Mouse (Mus musculus) kidney, embryonic 15.5 days (tissue): ENCODE data around the gene Klhdc7b. TPM values are rescaled to one million over a fixed set of nuclear protein-coding genes. Genes with fewer than 3 reads are reported as not detected.
A peak's percentile ranks its signal among the peaks of the same experiment; 100 is the strongest.
"Not testable (repeated sequence)": the region's sequence is repeated elsewhere in the genome, so short reads cannot be mapped to it uniquely, and the experiment has no call there.

Source experiments
- ATAC-seq: fragments of 200-750 bp; cut with Nextera tagmentation; replicated peaks from 2 replicates; pipeline ENCODE4 v1.8.0; 2017; ENCODE audit warnings: moderate TSS enrichment; ENCODE audit not compliant: low FRiP score
- H3K27ac ChIP-seq: fragments of 300-500 bp; sonication (generic); 2 replicates; pipeline ENCODE4 v1.5.1; 2015; ENCODE audit warnings: mild to moderate bottlenecking, inconsistent platforms
- H3K27me3 ChIP-seq: fragments of 300-500 bp; sonication (generic); 2 replicates; pipeline ENCODE4 v1.6.1; 2015; ENCODE audit warnings: inconsistent platforms
- H3K36me3 ChIP-seq: fragments of 300-500 bp; sonication (generic); 2 replicates; pipeline ENCODE4 v1.6.1; 2015; ENCODE audit warnings: inconsistent platforms
- H3K4me1 ChIP-seq: fragments of 300-500 bp; sonication (generic); 2 replicates; pipeline ENCODE4 v1.6.1; 2015; ENCODE audit warnings: inconsistent platforms
- H3K4me2 ChIP-seq: fragments of 300-500 bp; sonication (generic); 2 replicates; pipeline ENCODE4 v1.6.1; 2015; ENCODE audit warnings: moderate library complexity, mild to moderate bottlenecking, inconsistent platforms
- H3K4me3 ChIP-seq: fragments of 300-500 bp; sonication (generic); replicated peaks from 2 replicates; pipeline ENCODE4 v1.5.1; 2015; ENCODE audit warnings: mild to moderate bottlenecking, inconsistent platforms
- H3K9ac ChIP-seq: fragments of 300-500 bp; sonication (generic); 2 replicates; pipeline ENCODE4 v1.6.1; 2015; ENCODE audit warnings: mild to moderate bottlenecking, inconsistent platforms
- H3K9me3 ChIP-seq: fragments of 300-500 bp; sonication (generic); replicated peaks from 2 replicates; pipeline ENCODE4 v1.6.1; 2016; ENCODE audit warnings: inconsistent platforms
- WGBS: fragments of 180-500 bp; shearing (Covaris S2); methylation state at CpG from one replicate; pipeline ENCODE4 v1.1.7; 2015; ENCODE audit warnings: mixed read lengths; 5-methylcytosine and 5-hydroxymethylcytosine counted together
- polyA plus RNA-seq: library from polyadenylated mRNA; unstranded; fragments of >200 nt; fragmentation: Nextera tagmentation; extraction: Ambion mirVana; gene quantifications from 2 replicates; pipeline ENCODE4 v1.2.1, GENCODE M21; 2015

The Klhdc7b gene
- polyA plus RNA-seq, 1 experiment from 2014 or later = not detected

GRCm38 (mm10) chr15:89430341-89430740 lies 45.6 kb downstream of the Klhdc7b start:
- H3K36me3 ChIP-seq = peaks cover 27% of the 10 kb centered on the region
- 44% methylated on average over 6 of the region's 6 CpGs for WGBS

GRCm38 (mm10) chr15:89430771-89431170 lies 46.1 kb downstream of the Klhdc7b start:
- H3K36me3 ChIP-seq = peaks cover 25% of the 10 kb centered on the region
- not testable (repeated sequence) for H3K9ac ChIP-seq, H3K9me3 ChIP-seq, H3K27me3 ChIP-seq, H3K27ac ChIP-seq, H3K4me2 ChIP-seq, ATAC-seq, H3K4me3 ChIP-seq
- peaks cover 23% of the 10 kb centered on the region for H3K4me1 ChIP-seq
- WGBS = 83% methylated on average over 9 of the region's 9 CpGs

More at GRCm38 (mm10) chr15:89430341-89430740, 45.6 kb downstream of the Klhdc7b start:
- Histone ChIP-seq H3K27me3 (no peaks in the 10 kb centered on the region), H3K9me3 (no peaks in the 10 kb centered on the region), H3K4me3 (peak overlapping the region; percentile 92), H3K27ac (peak overlapping the region; percentile 99), H3K4me1 (peaks cover 27% of the 10 kb centered on the region), H3K9ac (peak overlapping the region; percentile 81), H3K4me2 (peak overlapping the region; percentile 94)
- no peak for ATAC-seq

GRCm38 (mm10) chr15:89431271-89431670 lies 46.6 kb downstream of the Klhdc7b start:
- 88% methylated on average over 3 of the region's 3 CpGs for WGBS
- H3K36me3 ChIP-seq = peaks cover 20% of the 10 kb centered on the region
- no peak for ATAC-seq
- no peak overlapping the region for H3K27ac ChIP-seq
- H3K4me3 ChIP-seq = no peak overlapping the region
- H3K4me1 ChIP-seq = peaks cover 20% of the 10 kb centered on the region
- no peaks in the 10 kb centered on the region for H3K27me3 ChIP-seq
- no peaks in the 10 kb centered on the region for H3K9me3 ChIP-seq
- no peak overlapping the region for H3K4me2 ChIP-seq
- no peak overlapping the region for H3K9ac ChIP-seq

DNA sequence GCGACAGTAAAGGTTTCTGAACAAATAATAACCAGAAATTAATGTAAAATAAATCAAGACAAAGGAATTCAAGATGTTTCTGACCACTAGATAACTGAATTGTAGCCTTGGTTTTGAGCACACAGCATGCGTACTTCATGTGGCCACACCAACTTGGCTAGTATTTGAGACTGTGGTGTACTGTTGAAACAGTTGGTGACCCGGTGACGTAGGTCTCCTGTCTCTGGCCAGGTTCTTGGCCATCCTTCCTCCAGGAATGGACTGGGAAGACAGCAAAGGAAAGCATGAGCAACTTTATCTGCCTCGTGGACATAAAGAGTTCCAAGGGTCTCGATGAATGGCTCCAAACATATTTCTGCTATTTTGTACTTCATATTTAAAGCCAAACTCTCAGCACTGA lies 47.1 kb downstream of the Klhdc7b start:
- WGBS = 90% methylated on average over 6 of the region's 6 CpGs
- no peaks in the 10 kb centered on the region for H3K27me3 ChIP-seq
- H3K27ac ChIP-seq = no peak overlapping the region
- H3K36me3 ChIP-seq = peaks cover 15% of the 10 kb centered on the region
- no peak overlapping the region for H3K4me3 ChIP-seq
- no peak for ATAC-seq
- no peak overlapping the region for H3K4me2 ChIP-seq
- no peak overlapping the region for H3K9ac ChIP-seq
- H3K9me3 ChIP-seq = no peaks in the 10 kb centered on the region
- H3K4me1 ChIP-seq = peaks cover 20% of the 10 kb centered on the region

DNA sequence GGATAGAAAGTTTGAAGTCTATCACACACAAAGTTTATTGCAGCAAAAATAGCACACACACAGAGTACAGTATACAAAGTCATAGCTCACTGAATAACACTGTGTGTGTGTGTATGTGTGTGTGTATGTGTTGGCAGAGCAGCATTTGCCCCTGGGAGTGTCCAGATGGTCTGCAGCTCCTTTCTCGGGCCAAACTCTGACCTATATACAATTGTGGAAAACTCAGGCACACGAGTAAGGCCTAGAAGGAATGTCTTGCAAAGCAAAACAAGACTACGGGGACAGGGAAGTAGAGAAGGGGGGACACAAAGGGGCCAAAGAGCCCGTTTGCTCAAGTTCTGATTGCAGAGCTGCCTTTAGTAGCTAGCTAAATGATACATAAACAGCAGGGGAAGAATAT lies 48.2 kb downstream of the Klhdc7b start:
- peaks cover 20% of the 10 kb centered on the region for H3K4me1 ChIP-seq
- H3K27me3 ChIP-seq = no peaks in the 10 kb centered on the region
- no peak overlapping the region for H3K4me2 ChIP-seq
- no peak overlapping the region for H3K27ac ChIP-seq
- H3K9ac ChIP-seq = no peak overlapping the region
- no peak overlapping the region for H3K4me3 ChIP-seq
- peaks cover 3% of the 10 kb centered on the region for H3K36me3 ChIP-seq
- no peaks in the 10 kb centered on the region for H3K9me3 ChIP-seq
- WGBS = 79% methylated on average over 4 of the region's 4 CpGs
- no peak for ATAC-seq

GRCm38 (mm10) chr15:89434136-89434535 lies 49.4 kb downstream of the Klhdc7b start:
- Histone ChIP-seq H3K4me1 (peaks cover 11% of the 10 kb centered on the region), H3K4me3 (no peak overlapping the region), H3K9me3 (no peaks in the 10 kb centered on the region), H3K27ac (no peak overlapping the region), H3K36me3 (no peaks in the 10 kb centered on the region), H3K9ac (no peak overlapping the region), H3K4me2 (no peak overlapping the region), H3K27me3 (no peaks in the 10 kb centered on the region)
- no peak for ATAC-seq
- 77% methylated on average over 3 of the region's 3 CpGs for whole genome bisulfite sequencing

DNA sequence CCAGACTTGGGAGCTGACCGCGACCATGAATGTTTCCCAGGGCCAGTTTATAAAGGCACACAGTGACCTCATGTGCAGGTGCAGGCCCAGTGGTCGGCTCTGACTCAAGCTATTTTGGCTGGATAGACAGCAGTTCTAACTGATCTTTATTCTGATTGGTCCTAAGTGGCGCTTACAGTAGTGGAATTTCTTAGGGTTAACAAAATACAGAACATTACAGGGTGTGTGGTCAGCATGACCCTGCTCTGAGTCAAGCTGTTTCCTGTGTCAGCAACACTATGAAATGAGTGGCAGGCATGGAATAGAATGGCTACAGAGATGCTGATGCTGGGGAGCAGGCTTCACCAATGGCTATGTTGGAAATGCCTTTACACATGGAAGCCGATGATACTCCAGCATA lies 51.2 kb downstream of the Klhdc7b start:
- Histone ChIP-seq H3K27ac (no peak overlapping the region), H3K36me3 (no peaks in the 10 kb centered on the region), H3K4me2 (no peak overlapping the region), H3K4me3 (no peak overlapping the region), H3K9ac (no peak overlapping the region), H3K9me3 (no peaks in the 10 kb centered on the region), H3K4me1 (0 out of 2 replicates have a peak, but pooled peaks cover 4% of the 10 kb centered on the region), H3K27me3 (no peaks in the 10 kb centered on the region)
- 82% methylated on average over 5 of the region's 5 CpGs for WGBS
- ATAC-seq = no peak

Other genes starting within 250 kb of the Klhdc7b start
- 14.8 and 16.7 TPM in 2 replicates for gene Mapk12, start 244.2 kb upstream of the Klhdc7b start, polyA plus RNA-seq
- 15.4 and 16.5 TPM in 2 replicates for gene Mapk11, start 235.3 kb upstream of the Klhdc7b start, polyA plus RNA-seq
- 138 and 160 TPM in 2 replicates for gene Plxnb2, start 204.1 kb upstream of the Klhdc7b start, polyA plus RNA-seq
- 17.0 and 19.2 TPM in 2 replicates for gene Dennd6b, start 188.4 kb upstream of the Klhdc7b start, polyA plus RNA-seq
- gene Ppp6r2, start 173.4 kb upstream of the Klhdc7b start, polyA plus RNA-seq = 22.7 and 26.9 TPM in 2 replicates
- gene Sbf1, start 69.6 kb upstream of the Klhdc7b start, polyA plus RNA-seq = 42.6 and 51.4 TPM in 2 replicates
- gene Adm2, start 62.2 kb upstream of the Klhdc7b start, polyA plus RNA-seq = 0.71 and 0.74 TPM in 2 replicates
- gene Miox, start 50.5 kb upstream of the Klhdc7b start, polyA plus RNA-seq = 6.8 and 7.1 TPM in 2 replicates
- 54.1 and 67.9 TPM in 2 replicates for gene Lmf2, start 29.3 kb upstream of the Klhdc7b start, polyA plus RNA-seq
- gene Ncaph2, start 29.2 kb upstream of the Klhdc7b start, polyA plus RNA-seq = 147 and 155 TPM in 2 replicates
- gene Sco2, start 11.1 kb upstream of the Klhdc7b start, polyA plus RNA-seq = 7.9 and 8.2 TPM in 2 replicates
- 1.3 and 1.4 TPM in 2 replicates for gene Tymp, start 7.9 kb upstream of the Klhdc7b start, polyA plus RNA-seq
- gene Odf3b, start 5.6 kb upstream of the Klhdc7b start, polyA plus RNA-seq = 0.82 and 0.83 TPM in 2 replicates
- not detected in 2 replicates for gene Syce3, start 25.6 kb downstream of the Klhdc7b start, polyA plus RNA-seq
- gene Cpt1b, start 40.9 kb downstream of the Klhdc7b start, polyA plus RNA-seq = 3.9 and 4.4 TPM in 2 replicates
- gene C730034F03Rik, start 44.7 kb downstream of the Klhdc7b start, polyA plus RNA-seq = 3.7 and 3.8 TPM in 2 replicates
- 0.15 TPM in 1 of 2 replicates, not detected in the other for gene Gm44502, start 44.8 kb downstream of the Klhdc7b start, polyA plus RNA-seq
- gene Chkb, start 45.0 kb downstream of the Klhdc7b start, polyA plus RNA-seq = 57.2 and 62.0 TPM in 2 replicates
- gene Mapk8ip2, start 69.0 kb downstream of the Klhdc7b start, polyA plus RNA-seq = 0.77 and 1.7 TPM in 2 replicates
- gene Arsa, start 92.5 kb downstream of the Klhdc7b start, polyA plus RNA-seq = 14.4 and 18.7 TPM in 2 replicates
- gene Shank3, start 114.7 kb downstream of the Klhdc7b start, polyA plus RNA-seq = 1.8 and 2.2 TPM in 2 replicates
- 0.22 and 0.27 TPM in 2 replicates for gene Acr, start 183.4 kb downstream of the Klhdc7b start, polyA plus RNA-seq
- 53.9 and 55.9 TPM in 2 replicates for gene Rabl2, start 207.0 kb downstream of the Klhdc7b start, polyA plus RNA-seq